Mouse (Mus musculus): ENCODE measurements around the gene Lpcat4.

GRCm38 (mm10) chr2:112210699-112211098 lies 28.6 kb upstream of the Lpcat4 start:
- TF ChIP-seq CTCF (IDR thresholded peaks at IDR 0.05) (no peak), EP300 (IDR thresholded peaks at IDR 0.05) (no peak)
